8 mouse cellular contexts compared by ENCODE assay signal in genomic region chr11:96977606-96978400, GRCm38 (mm10). TPM values are rescaled to one million over a fixed set of nuclear protein-coding genes. Genes with fewer than 3 reads are reported as not detected.
DNase-seq lines count a peak whose midpoint lies in the region; ATAC-seq lines count a peak whose summit lies in the region.

No protein-coding gene starts in this region.

- peak; percentile 99 to 100 for DNase-seq in adrenal gland, adult (ENCODE audit: inconsistent age in 2 of 2, low spot score in 1 of 2)
- peak; percentile 100 for DNase-seq in embryo, embryonic 10 days (ENCODE audit: low spot score)
- peak; percentile 96 for DNase-seq in gastrocnemius, postnatal 10 days
- DNase-seq in induced T-regulatory cell, adult 2 months (ENCODE audit: low read depth): peak; percentile 100
- DNase-seq in left cerebral cortex, adult 9 months (ENCODE audit: low spot score in 2 of 2): peak; percentile 100
- peak; percentile 99 for DNase-seq in right cerebral cortex, postnatal 14 days
- DNase-seq in yolk sac, embryonic 10.5 days (ENCODE audit: low spot score): peak; percentile 100

- ATAC-seq in megakaryocyte progenitor cell, adult 5-6 weeks (replicated peaks; ENCODE audit: poor library complexity): peak; percentile 83

RNA-seq across cellular contexts. Expression of gene Sp2, which starts 5.0 kb away (rescaled TPM):
- total RNA-seq in gastrocnemius, postnatal 10 days (2021): 10 to 100 TPM; 15.2 to 15.9 TPM
- total RNA-seq in megakaryocyte progenitor cell, adult 5-6 weeks (2015): 21.0 and 27.4 TPM in 2 replicates
- 2.3 and 2.8 TPM in 2 replicates for total RNA-seq in megakaryocyte progenitor cell, adult 5-6 weeks (2017)

RNA-seq across cellular contexts. Expression of gene Pnpo, which starts 34.0 kb away (rescaled TPM):
- 1 to 10 TPM; 8.4 to 9.4 TPM for total RNA-seq in gastrocnemius, postnatal 10 days (2021)
- total RNA-seq in megakaryocyte progenitor cell, adult 5-6 weeks (2015): 22.5 and 23.0 TPM in 2 replicates
- 36.3 and 38.7 TPM in 2 replicates for total RNA-seq in megakaryocyte progenitor cell, adult 5-6 weeks (2017)

RNA-seq across cellular contexts. Expression of gene Sp6, which starts 35.4 kb away (rescaled TPM):
- under 1 TPM; 0.21 to 0.77 TPM for total RNA-seq in gastrocnemius, postnatal 10 days (2021)
- total RNA-seq in megakaryocyte progenitor cell, adult 5-6 weeks (2015): not detected in 2 replicates
- total RNA-seq in megakaryocyte progenitor cell, adult 5-6 weeks (2017): 0.03 TPM in 1 of 2 replicates, not detected in the other

RNA-seq across cellular contexts. Expression of gene Prr15l, which starts 49.9 kb away (rescaled TPM):
- total RNA-seq in gastrocnemius, postnatal 10 days (2021): not detected
- not detected in 2 replicates for total RNA-seq in megakaryocyte progenitor cell, adult 5-6 weeks (2015)
- not detected in 2 replicates for total RNA-seq in megakaryocyte progenitor cell, adult 5-6 weeks (2017)

RNA-seq across cellular contexts. Expression of gene Scrn2, which starts 51.9 kb away (rescaled TPM):
- total RNA-seq in gastrocnemius, postnatal 10 days (2021): 10 to 100 TPM; 11.3 to 11.4 TPM
- 3.0 and 4.2 TPM in 2 replicates for total RNA-seq in megakaryocyte progenitor cell, adult 5-6 weeks (2015)
- total RNA-seq in megakaryocyte progenitor cell, adult 5-6 weeks (2017): 18.3 and 21.1 TPM in 2 replicates

Comparison
In these comparisons a context has a peak if more than half of its experiments do, and no peak if none do; other contexts are left out.
1. Peak in every context shown above with its lines: DNase-seq and ATAC-seq.